Mouse (Mus musculus) c-Kit-negative CD71-positive TER-119-positive erythroid progenitor cells, embryonic 14.5 days (primary cell): ENCODE measurements around the gene Thbs4.
"Not testable (repeated sequence)": the region's sequence is repeated elsewhere in the genome, so short reads cannot be mapped to it uniquely, and the experiment has no call there.

Source experiments
- DNase-seq: peaks from one replicate; pipeline ENCODE4 v3.0.0-alpha.2; 2013; ENCODE audit warnings: low read depth, low spot score

Gene Thbs4

GRCm38 (mm10) chr13:92794462-92795214, at the start of gene Thbs4:
TSS of gene Thbs4 (minus strand) at chr13:92794818.
- DNase-seq: no peak

DNA sequence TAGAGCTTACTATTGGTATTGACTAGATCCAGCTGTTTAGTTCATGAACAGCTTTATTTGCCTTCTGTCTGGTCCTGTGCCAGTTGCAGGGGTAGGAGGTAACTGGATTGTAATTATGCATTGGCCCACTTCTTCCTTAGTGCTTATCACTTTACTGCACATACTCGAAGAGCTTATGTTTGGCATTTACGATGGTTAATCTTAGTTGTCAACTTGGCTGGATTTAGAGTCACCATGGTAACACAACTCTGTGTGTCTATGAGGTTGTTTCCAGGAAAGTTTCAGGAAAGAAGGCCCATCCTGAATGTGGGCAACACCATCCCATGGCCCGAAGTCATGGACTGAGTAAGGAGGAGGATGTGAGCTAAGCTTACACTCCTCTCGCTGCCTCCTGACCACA, 38.5 kb upstream of the Thbs4 start:
- DNase-seq: no peak

GRCm38 (mm10) chr13:92828820-92829219, 34.2 kb upstream of the Thbs4 start:
- DNase-seq: no peak

- DNase-seq: no peak
Observed at GRCm38 (mm10) chr13:92817357-92817756, 22.7 kb upstream of the Thbs4 start.

- DNase-seq: no peak
Observed at GRCm38 (mm10) chr13:92816329-92816728, 21.7 kb upstream of the Thbs4 start.

GRCm38 (mm10) chr13:92810592-92810991, 16.0 kb upstream of the Thbs4 start:
- not testable (repeated sequence) for DNase-seq

DNA sequence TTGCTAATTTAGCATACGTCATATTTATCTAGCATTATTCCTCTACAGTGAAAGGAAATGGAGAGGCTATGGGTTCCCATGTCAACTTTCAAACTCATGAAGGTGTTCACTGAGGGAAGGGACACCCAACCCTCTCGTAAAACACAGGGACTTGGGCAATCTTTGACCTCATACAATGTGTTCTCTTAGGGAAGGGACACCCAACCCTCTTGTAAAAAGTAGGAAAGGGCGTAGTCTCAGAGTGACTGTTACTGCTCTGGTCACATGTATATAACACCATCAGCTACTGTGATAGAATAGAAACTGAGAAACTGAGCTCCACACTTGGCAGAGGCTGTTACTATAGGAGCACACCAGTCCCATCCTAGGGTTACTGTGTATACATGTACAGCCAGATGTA, 13.2 kb upstream of the Thbs4 start:
- no peak for DNase-seq

DNA sequence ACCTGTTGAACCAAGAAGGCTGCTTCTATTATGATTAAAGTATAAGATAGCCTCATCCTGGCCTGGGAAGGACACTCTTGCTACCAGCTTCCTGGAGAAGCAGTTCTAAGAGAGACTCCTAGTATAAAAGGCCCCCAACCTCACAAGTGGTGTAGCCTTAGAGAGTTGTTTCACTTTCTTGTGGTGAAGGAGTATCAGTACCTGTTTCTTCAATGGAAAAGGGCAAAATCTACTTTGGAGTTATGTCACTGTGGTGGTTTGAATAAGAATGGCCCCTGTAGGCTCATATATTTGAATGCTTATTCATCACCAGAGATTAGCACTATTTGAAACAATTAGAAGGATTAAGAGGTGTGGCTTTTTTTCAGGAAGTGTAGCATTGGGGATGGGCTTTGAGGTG, 12.2 kb upstream of the Thbs4 start:
- no peak for DNase-seq

DNA sequence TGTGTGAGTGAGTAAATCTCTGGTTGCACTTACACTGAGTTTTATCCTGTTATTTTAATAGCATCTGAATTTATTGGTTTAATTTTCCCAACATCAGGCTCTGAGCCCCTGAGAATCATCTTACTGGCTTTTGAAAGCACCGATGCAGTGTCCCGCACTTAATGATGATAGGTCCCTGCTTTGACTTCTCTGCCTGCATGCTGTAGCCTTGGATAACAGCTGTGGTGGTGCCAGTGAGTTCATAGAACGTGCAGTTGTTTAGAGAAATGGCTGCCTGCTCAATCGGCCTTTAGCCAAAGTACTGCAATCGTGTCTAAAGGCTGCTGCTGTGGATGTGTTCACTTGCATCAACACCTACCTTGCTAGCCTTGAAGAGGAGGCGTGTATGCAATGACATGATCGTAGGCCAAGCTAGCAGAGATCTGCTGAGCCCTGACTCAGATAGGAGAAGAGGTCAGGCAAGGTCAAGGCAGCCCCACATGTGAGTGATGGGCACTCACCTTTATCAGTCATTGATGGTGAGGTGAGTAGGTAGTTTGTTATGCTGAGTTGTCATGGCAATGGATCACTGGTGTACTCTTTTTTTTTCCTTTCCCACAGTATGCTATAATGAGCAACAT, 4.8 kb upstream of the Thbs4 start:
- DNase-seq: no peak

DNA sequence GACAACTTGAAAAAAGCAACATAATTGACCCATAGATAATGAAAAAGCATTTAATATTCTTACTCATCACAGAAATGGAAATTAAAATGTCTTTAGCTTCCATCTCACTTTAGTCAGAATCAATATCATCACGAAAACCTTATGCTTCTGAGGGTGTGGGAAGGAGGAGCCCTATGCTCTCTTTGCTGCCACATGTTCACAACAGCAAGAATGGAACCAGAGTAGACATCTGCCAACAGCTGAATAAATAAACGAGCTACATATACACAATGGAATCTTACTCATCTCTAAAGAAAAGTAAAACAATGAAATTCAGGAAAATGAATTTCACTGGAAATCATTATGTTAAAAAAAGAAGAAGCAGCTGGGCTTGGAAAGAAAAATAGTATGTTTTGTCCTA, 4.2 kb upstream of the Thbs4 start:
- DNase-seq: no peak

GRCm38 (mm10) chr13:92793636-92794035, 982 bp downstream of the Thbs4 start:
- DNase-seq: no peak

DNA sequence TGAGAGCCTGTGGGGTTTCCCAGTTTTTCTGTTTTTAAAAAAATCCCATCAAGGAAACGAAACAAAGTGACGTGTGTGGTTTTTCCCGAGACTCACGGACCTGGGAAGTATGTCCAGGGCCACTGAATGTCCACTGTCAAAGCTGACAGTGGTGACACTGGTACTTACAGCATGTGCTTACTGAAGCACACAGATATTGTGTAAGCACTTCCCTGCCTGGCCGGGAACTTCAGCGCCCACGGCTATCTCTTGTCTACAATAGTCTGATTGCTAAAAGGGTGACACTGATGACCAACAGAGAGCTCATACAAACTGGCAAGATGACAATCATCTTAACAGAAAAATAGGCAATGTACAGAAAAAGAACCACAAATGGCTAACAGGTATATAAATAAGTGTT, 3.1 kb downstream of the Thbs4 start:
- DNase-seq: no peak

- no peak for DNase-seq
Observed at GRCm38 (mm10) chr13:92784311-92784710, 10.3 kb downstream of the Thbs4 start.

GRCm38 (mm10) chr13:92783551-92783950, 11.1 kb downstream of the Thbs4 start:
- no peak for DNase-seq

DNA sequence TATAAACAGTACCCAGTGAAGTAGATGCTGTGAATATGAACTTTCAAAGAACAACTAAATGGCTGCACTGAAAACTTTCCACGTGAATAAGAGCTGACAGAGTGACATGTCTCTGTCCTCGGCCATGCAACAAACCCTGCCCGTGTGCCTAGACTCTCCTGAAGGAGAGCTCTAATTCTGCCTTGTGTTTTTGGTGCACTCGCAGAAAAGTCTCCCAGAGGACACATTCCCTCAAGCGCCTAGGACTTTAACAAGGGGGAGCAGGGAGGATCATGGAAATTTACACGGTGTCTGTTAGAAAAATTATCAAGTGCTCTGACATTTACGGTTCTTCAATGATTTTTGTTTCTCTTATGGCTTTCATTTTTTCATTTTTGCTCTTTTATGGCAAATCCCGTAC, 13.7 kb downstream of the Thbs4 start:
- no peak for DNase-seq

GRCm38 (mm10) chr13:92780076-92780475, 14.5 kb downstream of the Thbs4 start:
- no peak for DNase-seq

- DNase-seq: no peak
Observed at GRCm38 (mm10) chr13:92778642-92779041, 16.0 kb downstream of the Thbs4 start.

DNA sequence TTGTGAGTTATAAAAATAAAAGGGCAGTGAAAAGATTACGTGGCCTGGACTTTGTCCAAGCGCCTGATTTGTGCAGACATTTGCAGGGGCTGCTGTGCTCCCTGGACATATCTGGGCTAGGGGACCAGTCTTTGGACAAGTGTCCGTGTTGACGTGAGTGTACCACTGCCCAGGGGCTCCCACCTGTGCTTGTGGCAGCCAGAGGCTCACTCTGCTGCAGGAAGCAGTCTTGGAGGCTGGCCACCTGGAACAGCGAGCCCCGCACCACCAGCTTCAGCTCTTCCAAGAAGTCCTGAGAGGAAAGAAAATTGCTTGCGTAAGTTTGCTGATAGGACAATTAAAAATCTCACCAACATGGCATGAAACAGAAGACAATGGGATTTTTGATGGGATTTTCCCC, 18.7 kb downstream of the Thbs4 start:
- DNase-seq: no peak

DNA sequence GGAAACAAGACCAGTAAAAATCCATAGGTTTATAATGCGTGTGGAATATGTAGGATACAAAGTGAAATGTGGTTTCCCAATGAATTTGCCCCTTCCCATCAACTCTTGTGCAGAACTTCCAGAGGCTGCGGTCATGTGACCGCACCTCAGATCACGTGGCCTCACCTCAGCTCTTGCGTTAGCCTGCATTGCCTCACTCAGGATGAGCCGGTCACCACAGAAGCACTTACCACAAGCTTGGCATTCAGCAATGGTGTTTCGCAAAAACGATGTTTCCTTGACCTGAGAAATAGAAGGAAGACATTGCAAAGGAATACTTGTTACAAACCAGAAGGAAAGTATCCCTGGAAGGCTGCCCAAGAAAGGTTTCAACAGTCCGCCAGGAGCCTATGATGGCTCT, 19.7 kb downstream of the Thbs4 start:
- DNase-seq: no peak

DNA sequence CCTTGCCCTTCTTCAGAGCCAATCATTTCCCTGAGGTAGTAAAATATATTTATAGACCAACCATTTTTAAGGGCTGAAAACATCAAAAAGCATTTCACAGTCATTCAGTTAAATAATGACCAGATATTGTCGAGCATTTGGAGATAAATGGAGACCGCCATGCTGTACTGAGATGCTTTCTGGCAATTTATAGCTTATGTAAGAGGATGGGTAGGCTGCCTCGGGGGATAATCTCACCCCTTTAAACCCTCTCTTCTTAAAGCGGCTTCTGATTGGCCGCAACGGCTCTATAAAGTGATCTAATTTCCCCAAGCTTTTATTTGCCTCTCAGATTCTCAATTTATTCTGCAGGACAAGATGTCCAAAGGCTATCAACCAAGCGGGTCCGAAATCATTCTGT, 22.1 kb downstream of the Thbs4 start:
- no peak for DNase-seq

GRCm38 (mm10) chr13:92771566-92771965, 23.1 kb downstream of the Thbs4 start:
- no peak for DNase-seq

GRCm38 (mm10) chr13:92765454-92766242, 29.0 kb downstream of the Thbs4 start:
- no peak for DNase-seq

GRCm38 (mm10) chr13:92762322-92762721, 32.3 kb downstream of the Thbs4 start:
- no peak for DNase-seq
